Mouse (Mus musculus) stomach, postnatal 0 days (tissue): ENCODE measurements at regions not wholly inside any gene's neighbourhood (a gene's known extent, or its start where the extent isn't known, plus 50 kb on each side); places are given as distances from the start of the nearest gene placed in this dataset.
A peak's percentile ranks its signal among the peaks of the same experiment; 100 is the strongest.
"Not testable (repeated sequence)": the region's sequence is repeated elsewhere in the genome, so short reads cannot be mapped to it uniquely, and the experiment has no call there.

Source experiments
- ATAC-seq: fragments of 200-750 bp; cut with Nextera tagmentation; 2 replicates; pipeline ENCODE4 v1.8.0; 2017; ENCODE audit not compliant: low FRiP score, low TSS enrichment
- DNase-seq: peaks from one replicate; pipeline ENCODE4 v3.0.0-alpha.2; 2016; ENCODE audit warnings: low spot score
- H3K27ac ChIP-seq: fragments of 300-500 bp; sonication (generic); replicated peaks from 2 replicates; pipeline ENCODE4 v1.5.1; 2014; ENCODE audit warnings: mild to moderate bottlenecking, control low read depth
- H3K27me3 ChIP-seq: fragments of 300-500 bp; sonication (generic); 2 replicates; pipeline ENCODE4 v1.6.1; 2014; ENCODE audit warnings: low read length; ENCODE audit not compliant: control insufficient read depth, insufficient read depth
- H3K36me3 ChIP-seq: fragments of 300-500 bp; sonication (generic); 2 replicates; pipeline ENCODE4 v1.6.1; 2014; ENCODE audit warnings: low read length, mixed read lengths; ENCODE audit not compliant: control insufficient read depth, insufficient read depth
- H3K4me1 ChIP-seq: fragments of 300-500 bp; sonication (generic); replicated peaks from 2 replicates; pipeline ENCODE4 v1.6.1; 2014; ENCODE audit warnings: antibody characterized with exemption; ENCODE audit not compliant: control insufficient read depth, insufficient read depth
- H3K4me2 ChIP-seq: fragments of 300-500 bp; sonication (generic); replicated peaks from 2 replicates; pipeline ENCODE4 v1.6.1; 2014; ENCODE audit warnings: low read depth, mild to moderate bottlenecking, control low read depth, moderate library complexity
- H3K4me3 ChIP-seq: fragments of 300-500 bp; sonication (generic); 2 replicates; pipeline ENCODE4 v1.5.1; 2014; ENCODE audit warnings: low read depth, low read length, control low read depth
- H3K9ac ChIP-seq: fragments of 300-500 bp; sonication (generic); 2 replicates; pipeline ENCODE4 v1.6.1; 2014; ENCODE audit warnings: mild to moderate bottlenecking, low read length, control low read depth, mixed read lengths
- H3K9me3 ChIP-seq: fragments of 300-500 bp; sonication (generic); 2 replicates; pipeline ENCODE4 v1.6.1; 2016; ENCODE audit warnings: low read length; ENCODE audit not compliant: control insufficient read depth
- WGBS: fragments of 180-500 bp; shearing (Covaris S2); extraction: QIAGEN DNeasy Blood & Tissue Kit; methylation state at CpG from one replicate; pipeline ENCODE4 v1.1.7; 2014; 5-methylcytosine and 5-hydroxymethylcytosine counted together

GRCm38 (mm10) chrX:103012298-103013243 lies 84.4 kb downstream of the 1700018G05Rik start:
- not testable (repeated sequence) for DNase-seq, H3K9me3 ChIP-seq, H3K4me3 ChIP-seq, H3K27ac ChIP-seq, H3K4me1 ChIP-seq, H3K27me3 ChIP-seq, H3K36me3 ChIP-seq, H3K9ac ChIP-seq, H3K4me2 ChIP-seq
- no CpG with 5 or more reads among the region's 56 CpGs for WGBS
- peak; percentile 51 for ATAC-seq

DNA sequence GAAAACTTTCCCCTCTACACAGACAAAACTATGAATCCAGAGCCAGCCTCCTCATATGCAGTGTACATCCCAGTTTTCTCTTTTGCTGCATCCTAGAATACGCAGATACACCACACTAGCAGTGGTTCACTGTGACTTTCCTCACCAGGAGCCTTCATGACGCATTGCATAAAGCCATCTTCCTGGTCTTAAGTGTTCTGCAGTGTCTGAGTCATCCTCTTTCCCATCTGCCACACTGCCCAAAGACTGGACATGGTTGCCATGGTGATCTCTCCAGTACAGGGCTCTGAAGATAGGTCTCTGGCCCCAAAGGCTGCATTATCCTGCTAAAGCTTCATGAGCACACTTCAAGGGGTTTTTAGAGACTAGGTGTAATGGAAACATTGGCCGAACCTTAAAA lies 65.8 kb downstream of the 1700018G05Rik start:
- WGBS, result 75% methylated on average over 1 of the region's 3 CpGs
- ATAC-seq, H3K27me3 ChIP-seq, H3K9ac ChIP-seq, H3K4me2 ChIP-seq, H3K27ac ChIP-seq, H3K4me3 ChIP-seq, H3K9me3 ChIP-seq, DNase-seq, H3K4me1 ChIP-seq, H3K36me3 ChIP-seq: not testable (repeated sequence)
